Mouse (Mus musculus): ENCODE data around the gene Elfn2. TPM values are rescaled to one million over a fixed set of nuclear protein-coding genes. Genes with fewer than 3 reads are reported as not detected.

Gene Elfn2
- polyA plus RNA-seq, 1 experiment from 2014 or later, result 6.0 TPM

- H3K27me3 ChIP-seq (ENCODE audit: control insufficient read depth, insufficient read depth, low read length), result no peaks in the 10 kb centered on the region
- H3K4me1 ChIP-seq (replicated peaks; ENCODE audit: control insufficient read depth, insufficient read depth, low read length), result peaks cover 44% of the 10 kb centered on the region
- 72% methylated on average over 8 of the region's 8 CpGs for WGBS
- H3K27ac ChIP-seq, result peak overlapping the region; percentile 46; the same call in 1 of the 2 replicates
- DNase-seq (ENCODE audit: low spot score) (no peak), ATAC-seq (ENCODE audit: low FRiP score) (no peak)
- no peaks in the 10 kb centered on the region for H3K9me3 ChIP-seq (ENCODE audit: control insufficient read depth, low read length)
- no peak overlapping the region for H3K9ac ChIP-seq
- no peak overlapping the region for H3K4me2 ChIP-seq (replicated peaks)
- H3K4me3 ChIP-seq (replicated peaks; ENCODE audit: low read length), result no peak overlapping the region
- no peaks in the 10 kb centered on the region for H3K36me3 ChIP-seq (replicated peaks; ENCODE audit: control insufficient read depth, insufficient read depth)
Observed at GRCm38 (mm10) chr15:78681301-78681700, 37.3 kb downstream of the Elfn2 start.

- ATAC-seq (ENCODE audit: low FRiP score) (no peak), DNase-seq (ENCODE audit: low spot score) (no peak)
- 55% methylated on average over 22 of the region's 22 CpGs for WGBS
- no peak overlapping the region for H3K4me2 ChIP-seq (replicated peaks)
- no peak overlapping the region for H3K27ac ChIP-seq
- H3K36me3 ChIP-seq (replicated peaks; ENCODE audit: control insufficient read depth, insufficient read depth), result no peaks in the 10 kb centered on the region
- no peaks in the 10 kb centered on the region for H3K27me3 ChIP-seq (ENCODE audit: control insufficient read depth, insufficient read depth, low read length)
- H3K9ac ChIP-seq, result no peak overlapping the region
- no peaks in the 10 kb centered on the region for H3K9me3 ChIP-seq (ENCODE audit: control insufficient read depth, low read length)
- peaks cover 44% of the 10 kb centered on the region for H3K4me1 ChIP-seq (replicated peaks; ENCODE audit: control insufficient read depth, insufficient read depth, low read length)
- H3K4me3 ChIP-seq (replicated peaks; ENCODE audit: low read length), result no peak overlapping the region
Observed at GRCm38 (mm10) chr15:78680291-78680690, 38.3 kb downstream of the Elfn2 start.

GRCm38 (mm10) chr15:78677708-78678107 is 40.9 kb downstream of the Elfn2 start:
- no peak for DNase-seq (ENCODE audit: low spot score)
- H3K4me3 ChIP-seq (replicated peaks; ENCODE audit: low read length), result no peak overlapping the region
- H3K4me1 ChIP-seq (replicated peaks; ENCODE audit: control insufficient read depth, insufficient read depth, low read length), result peaks cover 23% of the 10 kb centered on the region
- ATAC-seq (ENCODE audit: low FRiP score), result no peak
- H3K9ac ChIP-seq, result no peak overlapping the region
- no peaks in the 10 kb centered on the region for H3K9me3 ChIP-seq (ENCODE audit: control insufficient read depth, low read length)
- peaks cover 16% of the 10 kb centered on the region for H3K36me3 ChIP-seq (replicated peaks; ENCODE audit: control insufficient read depth, insufficient read depth)
- peaks cover 9% of the 10 kb centered on the region for H3K27me3 ChIP-seq (ENCODE audit: control insufficient read depth, insufficient read depth, low read length)
- no peak overlapping the region for H3K27ac ChIP-seq
- H3K4me2 ChIP-seq (replicated peaks), result no peak overlapping the region
- 49% methylated on average over 5 of the region's 5 CpGs for WGBS

- ATAC-seq (ENCODE audit: low FRiP score) (no peak), DNase-seq (ENCODE audit: low spot score) (no peak)
- Histone ChIP-seq H3K4me2 (replicated peaks) (no peak overlapping the region), H3K9me3 (ENCODE audit: control insufficient read depth, low read length) (no peaks in the 10 kb centered on the region), H3K9ac (no peak overlapping the region), H3K4me3 (replicated peaks; ENCODE audit: low read length) (no peak overlapping the region), H3K27me3 (ENCODE audit: control insufficient read depth, insufficient read depth, low read length) (peaks cover 16% of the 10 kb centered on the region), H3K4me1 (replicated peaks; ENCODE audit: control insufficient read depth, insufficient read depth, low read length) (peaks cover 20% of the 10 kb centered on the region), H3K27ac (no peak overlapping the region), H3K36me3 (replicated peaks; ENCODE audit: control insufficient read depth, insufficient read depth) (peaks cover 22% of the 10 kb centered on the region)
- 54% methylated on average over 9 of the region's 9 CpGs for WGBS
Observed at GRCm38 (mm10) chr15:78677015-78677414, 41.6 kb downstream of the Elfn2 start.

- no peak overlapping the region for H3K4me3 ChIP-seq (replicated peaks; ENCODE audit: low read length)
- WGBS, result 55% methylated on average over 6 of the region's 6 CpGs
- H3K4me1 ChIP-seq (replicated peaks; ENCODE audit: control insufficient read depth, insufficient read depth, low read length), result peaks cover 6% of the 10 kb centered on the region
- H3K27ac ChIP-seq, result no peak overlapping the region
- no peak overlapping the region for H3K9ac ChIP-seq
- peaks cover 18% of the 10 kb centered on the region for H3K27me3 ChIP-seq (ENCODE audit: control insufficient read depth, insufficient read depth, low read length)
- H3K9me3 ChIP-seq (ENCODE audit: control insufficient read depth, low read length), result no peaks in the 10 kb centered on the region
- ATAC-seq (ENCODE audit: low FRiP score) (no peak), DNase-seq (ENCODE audit: low spot score) (no peak)
- H3K4me2 ChIP-seq (replicated peaks), result no peak overlapping the region
- peaks cover 26% of the 10 kb centered on the region for H3K36me3 ChIP-seq (replicated peaks; ENCODE audit: control insufficient read depth, insufficient read depth)
Observed at GRCm38 (mm10) chr15:78674912-78675412, 43.6 kb downstream of the Elfn2 start.

GRCm38 (mm10) chr15:78673436-78673835 is 45.1 kb downstream of the Elfn2 start:
- DNase-seq (ENCODE audit: low spot score) (no peak), ATAC-seq (ENCODE audit: low FRiP score) (no peak)
- Histone ChIP-seq H3K4me1 (replicated peaks; ENCODE audit: control insufficient read depth, insufficient read depth, low read length) (peaks cover 10% of the 10 kb centered on the region), H3K9me3 (ENCODE audit: control insufficient read depth, low read length) (no peaks in the 10 kb centered on the region), H3K4me3 (replicated peaks; ENCODE audit: low read length) (no peak overlapping the region), H3K36me3 (replicated peaks; ENCODE audit: control insufficient read depth, insufficient read depth) (peaks cover 26% of the 10 kb centered on the region), H3K27me3 (ENCODE audit: control insufficient read depth, insufficient read depth, low read length) (peaks cover 18% of the 10 kb centered on the region), H3K27ac (no peak overlapping the region), H3K4me2 (replicated peaks) (no peak overlapping the region), H3K9ac (no peak overlapping the region)
- 88% methylated on average over 19 of the region's 19 CpGs for WGBS

- Histone ChIP-seq H3K27ac (no peak overlapping the region), H3K4me2 (replicated peaks) (no peak overlapping the region), H3K4me3 (replicated peaks; ENCODE audit: low read length) (no peak overlapping the region), H3K27me3 (ENCODE audit: control insufficient read depth, insufficient read depth, low read length) (peaks cover 18% of the 10 kb centered on the region), H3K9me3 (ENCODE audit: control insufficient read depth, low read length) (no peaks in the 10 kb centered on the region), H3K36me3 (replicated peaks; ENCODE audit: control insufficient read depth, insufficient read depth) (peaks cover 26% of the 10 kb centered on the region), H3K9ac (no peak overlapping the region), H3K4me1 (replicated peaks; ENCODE audit: control insufficient read depth, insufficient read depth, low read length) (peaks cover 10% of the 10 kb centered on the region)
- 22% methylated on average over 5 of the region's 5 CpGs for WGBS
- ATAC-seq (ENCODE audit: low FRiP score) (no peak), DNase-seq (ENCODE audit: low spot score) (peak; percentile 52)
Observed at GRCm38 (mm10) chr15:78670341-78670740, 48.2 kb downstream of the Elfn2 start.

- no peak overlapping the region for H3K9ac ChIP-seq
- DNase-seq (ENCODE audit: low spot score), result no peak
- no peak overlapping the region for H3K27ac ChIP-seq
- no peak for ATAC-seq (ENCODE audit: low FRiP score)
- H3K4me2 ChIP-seq (replicated peaks), result no peak overlapping the region
- H3K27me3 ChIP-seq (ENCODE audit: control insufficient read depth, insufficient read depth, low read length), result peaks cover 18% of the 10 kb centered on the region
- H3K4me1 ChIP-seq (replicated peaks; ENCODE audit: control insufficient read depth, insufficient read depth, low read length), result peaks cover 10% of the 10 kb centered on the region
- H3K36me3 ChIP-seq (replicated peaks; ENCODE audit: control insufficient read depth, insufficient read depth), result peaks cover 26% of the 10 kb centered on the region
- H3K4me3 ChIP-seq (replicated peaks; ENCODE audit: low read length), result no peak overlapping the region
- 65% methylated on average over 10 of the region's 10 CpGs for WGBS
- no peaks in the 10 kb centered on the region for H3K9me3 ChIP-seq (ENCODE audit: control insufficient read depth, low read length)
Observed at GRCm38 (mm10) chr15:78669221-78669871, 49.2 kb downstream of the Elfn2 start.

- H3K9ac ChIP-seq, result no peak overlapping the region
- H3K4me2 ChIP-seq (replicated peaks), result no peak overlapping the region
- DNase-seq (ENCODE audit: low spot score) (no peak), ATAC-seq (ENCODE audit: low FRiP score) (no peak)
- no peak overlapping the region for H3K27ac ChIP-seq
- 63% methylated on average over 5 of the region's 5 CpGs for WGBS
- no peaks in the 10 kb centered on the region for H3K9me3 ChIP-seq (ENCODE audit: control insufficient read depth, low read length)
- no peaks in the 10 kb centered on the region for H3K36me3 ChIP-seq (replicated peaks; ENCODE audit: control insufficient read depth, insufficient read depth)
- H3K27me3 ChIP-seq (ENCODE audit: control insufficient read depth, insufficient read depth, low read length), result no peaks in the 10 kb centered on the region
- no peaks in the 10 kb centered on the region for H3K4me1 ChIP-seq (replicated peaks; ENCODE audit: control insufficient read depth, insufficient read depth, low read length)
- no peak overlapping the region for H3K4me3 ChIP-seq (replicated peaks; ENCODE audit: low read length)
Observed at GRCm38 (mm10) chr15:78664268-78664667, 54.3 kb downstream of the Elfn2 start.
